Mouse (Mus musculus) kidney, postnatal 0 days (tissue): ENCODE measurements around the gene Btd. TPM values are rescaled to one million over a fixed set of nuclear protein-coding genes. Genes with fewer than 3 reads are reported as not detected.

ENCODE experiments used
- ATAC-seq: fragments of 200-750 bp; cut with Nextera tagmentation; replicated peaks from 2 replicates; pipeline ENCODE4 v1.8.0; 2017; ENCODE audit warnings: low read depth, moderate number of reproducible peaks, moderate TSS enrichment, moderate library complexity; ENCODE audit not compliant: low FRiP score
- DNase-seq: peaks from one replicate; pipeline ENCODE4 v3.0.0-alpha.2; 2016; ENCODE audit warnings: low spot score
- H3K27ac ChIP-seq: fragments of 300-500 bp; sonication (generic); 2 replicates; pipeline ENCODE4 v1.5.1; 2014; ENCODE audit warnings: mild to moderate bottlenecking
- H3K27me3 ChIP-seq: fragments of 300-500 bp; sonication (generic); 2 replicates; pipeline ENCODE4 v1.6.1; 2014; ENCODE audit warnings: low read length, mixed read lengths; ENCODE audit not compliant: insufficient read depth
- H3K36me3 ChIP-seq: fragments of 300-500 bp; sonication (generic); 2 replicates; pipeline ENCODE4 v1.6.1; 2014; ENCODE audit warnings: low read length, mixed read lengths; ENCODE audit not compliant: insufficient read depth
- H3K4me1 ChIP-seq: fragments of 300-500 bp; sonication (generic); replicated peaks from 2 replicates; pipeline ENCODE4 v1.6.1; 2014; ENCODE audit warnings: antibody characterized with exemption, low read length, mixed read lengths; ENCODE audit not compliant: insufficient read depth
- H3K4me2 ChIP-seq: fragments of 300-500 bp; sonication (generic); 2 replicates; pipeline ENCODE4 v1.6.1; 2014; ENCODE audit warnings: mild to moderate bottlenecking, low read length, moderate library complexity, mixed read lengths
- H3K4me3 ChIP-seq: fragments of 300-500 bp; sonication (generic); replicated peaks from 2 replicates; pipeline ENCODE4 v1.5.1; 2014; ENCODE audit warnings: low read depth, low read length
- H3K9ac ChIP-seq: fragments of 300-500 bp; sonication (generic); 2 replicates; pipeline ENCODE4 v1.6.1; 2014; ENCODE audit warnings: low read depth, low read length
- H3K9me3 ChIP-seq: fragments of 300-500 bp; sonication (generic); replicated peaks from 2 replicates; pipeline ENCODE4 v1.6.1; 2016; ENCODE audit warnings: low read length, inconsistent platforms, mixed read lengths
- CTCF ChIP-seq: IDR thresholded peaks from 2 replicates; pipeline ENCODE4 v1.5.1; 2016; ENCODE audit warnings: antibody characterized with exemption, low read depth, mild to moderate bottlenecking, moderate library complexity
- WGBS: fragments of 180-500 bp; shearing (Covaris S2); extraction: QIAGEN DNeasy Blood & Tissue Kit; methylation state at CpG from one replicate; pipeline ENCODE4 v1.1.7; 2014; 5-methylcytosine and 5-hydroxymethylcytosine counted together
- polyA plus RNA-seq: library from polyadenylated mRNA; unstranded; fragments of >200 nt; fragmentation: Nextera tagmentation; extraction: Ambion mirVana; gene quantifications from 2 replicates; pipeline ENCODE4 v1.2.1, GENCODE M21; 2015

Gene Btd
- polyA plus RNA-seq, 1 experiment from 2014 or later, result 60.6 TPM

- Histone ChIP-seq H3K9me3 (no peaks in the 10 kb centered on the region), H3K27ac (no peak overlapping the region), H3K36me3 (no peaks in the 10 kb centered on the region), H3K4me2 (no peak overlapping the region), H3K27me3 (no peaks in the 10 kb centered on the region), H3K4me3 (no peak overlapping the region), H3K4me1 (no peaks in the 10 kb centered on the region), H3K9ac (no peak overlapping the region)
- TF ChIP-seq CTCF, result no peak
- WGBS, result 94% methylated on average over 3 of the region's 3 CpGs
- DNase-seq (no peak), ATAC-seq (no peak)
Observed at GRCm38 (mm10) chr14:31680656-31681055, 39.8 kb downstream of the Btd start.

GRCm38 (mm10) chr14:31681291-31681690 is 40.5 kb downstream of the Btd start:
- Histone ChIP-seq H3K9me3 (no peaks in the 10 kb centered on the region), H3K36me3 (no peaks in the 10 kb centered on the region), H3K4me2 (no peak overlapping the region), H3K9ac (no peak overlapping the region), H3K4me1 (no peaks in the 10 kb centered on the region), H3K27me3 (no peaks in the 10 kb centered on the region), H3K4me3 (no peak overlapping the region), H3K27ac (no peak overlapping the region)
- whole genome bisulfite sequencing, result 92% methylated on average over 9 of the region's 9 CpGs
- DNase-seq (no peak), ATAC-seq (no peak)
- no peak for TF ChIP-seq CTCF

- Histone ChIP-seq H3K27me3 (no peaks in the 10 kb centered on the region), H3K9ac (no peak overlapping the region), H3K36me3 (no peaks in the 10 kb centered on the region), H3K9me3 (no peaks in the 10 kb centered on the region), H3K4me2 (no peak overlapping the region), H3K27ac (no peak overlapping the region), H3K4me3 (no peak overlapping the region), H3K4me1 (no peaks in the 10 kb centered on the region)
- TF ChIP-seq CTCF, result no peak
- 60% methylated on average over 5 of the region's 5 CpGs for WGBS
- ATAC-seq (no peak), DNase-seq (no peak)
Observed at GRCm38 (mm10) chr14:31681931-31682555, 41.2 kb downstream of the Btd start.

GRCm38 (mm10) chr14:31683610-31684009 is 42.8 kb downstream of the Btd start:
- DNase-seq, result peak; percentile 6
- H3K27me3 ChIP-seq, result no peaks in the 10 kb centered on the region
- no peaks in the 10 kb centered on the region for H3K36me3 ChIP-seq
- no peaks in the 10 kb centered on the region for H3K9me3 ChIP-seq
- H3K4me1 ChIP-seq, result no peaks in the 10 kb centered on the region
- no peak overlapping the region for H3K9ac ChIP-seq
- no peak overlapping the region for H3K27ac ChIP-seq
- H3K4me2 ChIP-seq, result no peak overlapping the region
- no peak overlapping the region for H3K4me3 ChIP-seq
- no peak for TF ChIP-seq CTCF
- 67% methylated on average over 2 of the region's 2 CpGs for WGBS
- no peak for ATAC-seq

- no peak for TF ChIP-seq CTCF
- H3K4me2 ChIP-seq, result no peak overlapping the region
- no peaks in the 10 kb centered on the region for H3K4me1 ChIP-seq
Observed at GRCm38 (mm10) chr14:31684343-31685040, 43.7 kb downstream of the Btd start.

GRCm38 (mm10) chr14:31685680-31686079 is 44.9 kb downstream of the Btd start:
- H3K9me3 ChIP-seq, result no peaks in the 10 kb centered on the region
- DNase-seq (no peak), ATAC-seq (no peak)
- no peak overlapping the region for H3K4me3 ChIP-seq
- 76% methylated on average over 10 of the region's 10 CpGs for WGBS
- no peak overlapping the region for H3K27ac ChIP-seq
- no peaks in the 10 kb centered on the region for H3K27me3 ChIP-seq
- no peak for TF ChIP-seq CTCF
- no peak overlapping the region for H3K4me2 ChIP-seq
- no peaks in the 10 kb centered on the region for H3K4me1 ChIP-seq
- no peaks in the 10 kb centered on the region for H3K36me3 ChIP-seq
- no peak overlapping the region for H3K9ac ChIP-seq

More at GRCm38 (mm10) chr14:31684343-31685040, 43.7 kb downstream of the Btd start:
- Histone ChIP-seq H3K9me3 (no peaks in the 10 kb centered on the region), H3K27me3 (no peaks in the 10 kb centered on the region), H3K36me3 (no peaks in the 10 kb centered on the region), H3K27ac (no peak overlapping the region), H3K9ac (no peak overlapping the region), H3K4me3 (no peak overlapping the region)
- no peak for ATAC-seq
- WGBS, result 65% methylated on average over 7 of the region's 7 CpGs
- DNase-seq, result no peak
